Mouse (Mus musculus): ENCODE results near the gene Grid1. TPM values are rescaled to one million over a fixed set of nuclear protein-coding genes. Genes with fewer than 3 reads are reported as not detected.

Gene Grid1
- total RNA-seq (2023), result not detected in 4 replicates

GRCm38 (mm10) chr14:34819919-34820652 is at the start of gene Grid1:
Grid1 (plus strand) TSS chr14:34820108.

Other genes starting within 250 kb of the Grid1 start
- not detected in 4 replicates for gene Ldb3, start 231.4 kb upstream of the Grid1 start, total RNA-seq (2023)
- gene Opn4, start 220.0 kb upstream of the Grid1 start, total RNA-seq (2023), result not detected in 4 replicates
- gene Wapl, start 146.2 kb upstream of the Grid1 start, total RNA-seq (2023), result 57.0 to 69.8 TPM (median 61.4 TPM) in 4 replicates

All from B cell, adult 62 days (primary cell).